Mouse (Mus musculus): ENCODE results near the gene Sf3b6.
A peak's percentile ranks its signal among the peaks of the same experiment; 100 is the strongest.
"Not testable (repeated sequence)": the region's sequence is repeated elsewhere in the genome, so short reads cannot be mapped to it uniquely, and the experiment has no call there.

Gene Sf3b6

DNA sequence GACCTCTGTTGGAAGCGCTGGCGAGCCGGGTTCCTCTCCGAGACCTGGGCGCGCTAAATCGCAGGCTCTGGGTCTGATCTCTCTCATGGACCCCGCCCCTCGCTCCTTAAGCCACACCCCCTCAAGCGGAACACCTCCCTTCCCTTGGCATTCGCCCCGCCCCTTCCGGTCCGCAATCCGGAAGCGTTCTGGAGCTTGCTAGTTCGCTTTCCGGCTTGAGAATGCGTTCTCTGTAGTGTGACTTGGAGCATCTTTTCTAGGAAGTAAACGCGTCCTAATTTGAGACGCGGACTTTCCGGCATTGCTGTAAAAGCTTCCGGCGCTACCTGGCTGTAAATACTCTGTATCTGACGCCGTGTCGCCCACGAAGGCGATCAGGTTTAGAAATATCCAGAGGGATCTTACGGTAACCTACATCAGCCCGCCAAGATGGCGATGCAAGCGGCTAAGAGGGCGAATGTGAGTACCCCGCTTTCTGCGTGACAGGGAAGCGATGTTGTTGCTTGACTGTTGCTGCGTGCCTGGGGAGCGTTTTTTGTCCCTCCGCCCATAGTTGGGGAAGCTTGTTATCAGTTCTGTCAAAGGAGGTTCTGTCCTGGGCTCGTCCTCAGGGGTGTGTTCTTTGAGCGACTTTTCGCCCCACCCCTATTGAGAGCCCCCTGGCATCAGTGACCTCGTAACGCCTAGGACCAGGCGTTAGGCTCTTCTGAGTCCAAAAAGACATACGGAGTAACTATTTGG, at the start of gene Sf3b6:
Sf3b6 (plus strand) TSS at position 184 of the 741 bp plus-strand sequence.
- DNase-seq (ENCODE audit: low read depth, low spot score), result peak; percentile 98

DNA sequence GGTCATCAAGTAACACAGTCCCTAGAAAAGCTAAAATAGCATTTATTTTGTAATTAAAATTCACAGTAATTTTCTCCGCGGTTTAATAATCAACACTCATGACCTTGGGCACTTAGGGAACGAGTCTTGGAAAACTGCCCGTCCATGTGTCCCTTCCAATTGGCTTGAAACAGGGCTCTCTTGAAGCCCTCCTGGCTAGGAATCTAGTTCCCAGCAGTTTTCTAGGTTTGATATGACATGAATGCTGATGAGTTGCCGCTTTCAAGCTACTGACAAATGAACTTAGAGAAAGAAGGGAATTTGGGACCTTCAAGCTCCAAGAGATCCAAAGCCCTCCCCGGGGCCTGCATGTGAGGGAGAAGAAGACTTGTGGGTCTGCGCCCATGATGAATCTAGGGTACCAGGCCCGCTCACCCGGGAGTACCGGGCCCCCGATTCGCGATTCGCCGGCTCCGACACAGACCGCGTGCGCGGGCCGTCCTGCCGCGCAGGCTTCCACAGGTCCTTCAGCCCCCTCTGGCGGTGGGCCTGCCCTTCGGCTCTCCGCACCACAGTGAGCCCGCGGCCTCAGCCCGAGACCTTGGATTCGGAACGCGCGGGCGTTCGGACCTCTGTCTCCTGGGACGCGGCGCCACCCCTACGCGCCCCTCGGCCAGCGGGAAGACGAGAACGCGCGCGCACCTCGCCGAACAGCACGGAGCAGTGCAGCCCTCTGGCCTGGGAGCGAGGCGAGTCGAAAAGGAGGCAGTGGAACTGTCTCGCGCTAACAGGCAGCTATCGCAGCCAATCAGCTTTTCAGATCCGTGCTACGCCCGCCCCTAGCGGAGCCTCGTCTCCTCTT, 48.6 kb upstream of the Sf3b6 start, which contains the start of the genes Pfn4 and Fam228b:
Pfn4 (plus strand) TSS at position 531 of the 841 bp plus-strand sequence.
Fam228b (minus strand) TSS at position 776 of the 841 bp plus-strand sequence.
- DNase-seq (ENCODE audit: low read depth, low spot score), result peak; percentile 85

- DNase-seq (ENCODE audit: low read depth, low spot score), result no peak
Measured at GRCm38 (mm10) chr12:4769333-4769723, 48.0 kb upstream of the Sf3b6 start.

DNA sequence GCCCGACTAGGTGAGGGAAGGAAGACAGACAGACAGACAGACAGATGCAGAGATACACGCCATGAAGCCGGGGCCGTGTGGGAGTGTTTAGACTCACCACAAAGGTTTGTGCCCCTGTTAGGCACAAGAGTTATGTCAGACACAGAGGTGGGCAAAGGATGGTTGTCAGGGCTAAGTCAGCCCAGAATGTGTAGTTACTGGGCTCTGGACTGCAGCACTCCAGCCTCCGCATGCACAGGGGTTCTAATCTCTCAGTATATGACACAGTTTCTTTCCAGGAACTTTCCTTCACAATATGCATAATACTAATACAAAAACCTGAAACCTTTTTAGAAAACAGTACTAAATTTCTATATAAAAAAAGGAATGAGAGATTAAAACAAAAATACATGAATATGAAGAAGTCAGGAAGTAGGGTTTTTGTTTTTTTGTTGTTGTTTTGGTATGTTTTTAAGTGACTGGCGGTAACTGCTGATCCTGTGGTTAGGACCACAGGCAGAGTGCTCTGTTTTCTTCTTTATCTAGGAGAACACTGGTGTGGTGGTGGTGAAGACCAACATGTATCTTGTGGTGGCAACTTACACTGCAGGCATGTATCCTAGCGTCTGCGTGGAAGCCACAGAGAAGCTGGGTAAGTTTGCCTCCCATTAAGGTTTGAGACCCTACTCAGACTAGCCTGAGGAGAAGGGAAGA, 42.3 kb upstream of the Sf3b6 start:
- no peak for DNase-seq (ENCODE audit: low read depth, low spot score)

DNA sequence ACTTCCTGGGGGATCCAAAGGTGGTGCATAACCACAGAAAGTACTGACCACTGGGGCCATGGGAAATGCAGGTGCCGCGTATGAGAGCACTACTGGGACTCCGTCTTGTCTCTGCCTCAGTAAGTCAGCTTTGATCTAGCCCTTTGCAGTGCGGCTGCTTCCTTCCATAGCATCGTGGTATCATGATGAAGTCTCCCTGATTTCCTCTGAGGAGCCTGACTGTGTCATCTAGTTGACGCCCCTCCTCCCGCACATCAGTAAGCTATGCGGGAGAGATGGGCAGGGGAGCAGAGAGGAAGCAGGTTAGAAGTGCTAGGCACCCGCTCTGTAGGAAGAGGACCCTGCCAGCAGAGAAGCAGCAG, 41.8 kb upstream of the Sf3b6 start:
- no peak for DNase-seq (ENCODE audit: low read depth, low spot score)

DNA sequence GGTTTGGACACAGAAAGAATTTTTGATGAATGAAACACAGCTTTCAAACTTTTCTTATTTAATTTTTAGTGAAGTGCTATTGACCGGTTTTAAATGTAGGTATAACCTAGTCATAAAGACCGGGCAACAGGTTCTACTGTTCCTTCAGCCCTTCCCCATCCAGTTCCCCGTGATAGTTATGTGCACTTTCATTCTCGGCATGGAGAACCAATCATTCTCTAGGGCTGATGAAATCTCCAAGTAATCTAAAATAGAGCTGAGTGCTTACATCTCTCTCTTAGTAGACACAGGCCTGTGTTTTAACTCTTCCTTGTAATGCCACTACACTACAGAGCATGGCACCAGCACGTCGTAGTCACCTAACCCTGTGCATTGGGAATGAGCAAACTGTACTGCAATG, 39.6 kb upstream of the Sf3b6 start:
- peak; percentile 11 for DNase-seq (ENCODE audit: low read depth, low spot score)

DNA sequence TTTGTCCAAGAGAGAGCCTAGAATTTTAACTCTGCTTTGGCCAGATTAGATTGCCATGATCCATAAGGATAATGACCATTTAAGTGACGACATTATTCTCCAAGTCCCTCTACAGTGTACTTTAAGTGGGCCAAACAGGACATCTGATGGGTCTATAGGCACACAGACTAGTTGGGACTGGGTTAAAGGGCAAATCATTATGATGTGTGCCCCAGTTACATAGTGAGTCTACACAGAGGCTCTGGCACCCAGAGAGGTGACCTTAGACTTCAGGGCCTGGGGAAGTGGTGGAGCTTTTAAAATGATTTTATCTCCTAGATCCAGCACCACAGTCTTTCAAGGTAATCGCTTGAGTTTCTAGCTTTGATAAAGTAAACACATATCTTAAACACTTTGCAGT, 37.1 kb upstream of the Sf3b6 start:
- DNase-seq (ENCODE audit: low read depth, low spot score), result no peak

DNA sequence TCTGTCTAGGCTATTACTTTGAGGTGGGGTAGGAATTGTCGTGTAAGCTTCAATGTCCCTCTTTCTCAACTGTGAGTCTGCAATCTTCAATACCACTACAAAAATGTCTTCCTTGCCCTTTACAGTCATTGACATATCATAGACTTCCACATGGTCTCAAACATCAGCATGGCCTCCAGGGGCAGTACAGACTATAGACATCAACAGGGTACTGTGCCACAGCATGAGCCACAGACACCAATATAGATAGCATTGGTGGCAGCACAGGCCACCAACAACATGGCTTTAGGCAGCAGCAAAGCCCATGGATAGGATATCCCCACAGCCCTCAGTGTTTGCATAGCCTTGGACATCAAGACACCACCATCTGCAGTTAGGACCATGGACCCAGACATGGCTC, 36.1 kb upstream of the Sf3b6 start:
- no peak for DNase-seq (ENCODE audit: low read depth, low spot score)

GRCm38 (mm10) chr12:4781725-4782404, 35.5 kb upstream of the Sf3b6 start:
- DNase-seq (ENCODE audit: low read depth, low spot score), result not testable (repeated sequence)

GRCm38 (mm10) chr12:4783598-4783997, 33.7 kb upstream of the Sf3b6 start:
- DNase-seq (ENCODE audit: low read depth, low spot score), result no peak

GRCm38 (mm10) chr12:4784466-4784865, 32.9 kb upstream of the Sf3b6 start:
- no peak for DNase-seq (ENCODE audit: low read depth, low spot score)

GRCm38 (mm10) chr12:4788128-4788527, 29.2 kb upstream of the Sf3b6 start:
- DNase-seq (ENCODE audit: low read depth, low spot score), result not testable (repeated sequence)

DNA sequence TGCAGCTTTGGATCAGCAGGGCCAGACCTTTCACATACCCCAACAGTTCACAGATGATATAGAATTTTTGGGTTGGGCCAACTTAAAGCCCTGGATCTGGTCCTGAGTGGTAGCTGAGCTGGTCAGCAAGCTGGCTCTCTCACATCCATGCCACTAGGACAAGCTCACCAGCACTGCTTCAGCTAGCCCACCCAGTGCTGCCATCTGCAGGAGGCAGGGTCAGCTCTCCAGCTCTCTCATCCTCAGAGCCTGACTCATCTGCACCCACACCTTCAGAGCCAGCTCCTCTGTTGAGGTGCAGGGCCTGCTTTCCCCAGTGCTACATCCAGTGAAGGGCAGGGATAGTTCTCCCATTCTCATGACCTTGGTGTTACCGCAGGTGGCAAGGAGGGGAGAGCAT, 23.6 kb upstream of the Sf3b6 start:
- DNase-seq (ENCODE audit: low read depth, low spot score), result peak; percentile 72

GRCm38 (mm10) chr12:4797471-4797870, 19.9 kb upstream of the Sf3b6 start:
- DNase-seq (ENCODE audit: low read depth, low spot score), result not testable (repeated sequence)

DNA sequence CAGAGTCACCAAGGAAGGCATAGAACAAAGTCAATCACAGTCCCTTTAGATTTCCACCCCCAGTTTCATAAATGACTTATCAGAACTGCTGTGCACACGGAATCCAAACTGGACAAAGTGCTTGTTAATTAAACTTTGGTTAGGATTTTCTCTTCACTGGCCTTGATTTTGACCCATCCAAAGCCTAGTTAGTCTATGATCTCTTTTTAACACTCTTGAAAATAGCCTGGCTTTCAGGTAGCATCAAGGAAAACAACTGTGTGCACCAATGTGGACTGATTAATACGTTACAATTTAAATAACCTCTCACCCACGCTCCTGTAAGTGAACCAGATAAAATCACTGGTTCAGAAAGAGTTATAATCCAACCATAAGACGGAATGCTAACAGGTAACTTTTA, 6.3 kb upstream of the Sf3b6 start:
- DNase-seq (ENCODE audit: low read depth, low spot score), result no peak

- no peak for DNase-seq (ENCODE audit: low read depth, low spot score)
Measured at GRCm38 (mm10) chr12:4811705-4812104, 5.6 kb upstream of the Sf3b6 start.

DNA sequence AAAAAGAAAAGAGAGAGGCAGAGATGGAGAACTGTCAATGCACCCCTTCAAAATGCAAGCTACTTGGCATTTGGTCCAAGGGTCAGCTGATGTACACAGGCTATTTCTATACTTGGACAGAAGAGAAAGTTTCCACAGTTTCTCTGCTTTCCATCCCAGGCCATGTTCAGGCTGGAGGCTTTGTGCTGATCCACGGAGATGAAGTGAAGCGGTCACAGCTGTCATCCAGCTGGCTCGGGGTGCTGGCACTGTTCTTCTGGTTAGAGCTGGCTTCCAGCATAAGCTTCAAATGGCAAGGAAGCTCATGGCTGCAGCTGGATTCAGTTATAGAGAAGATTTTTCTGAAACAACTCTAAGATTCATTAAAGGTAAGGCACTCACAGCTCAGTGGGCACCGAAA, 3.7 kb upstream of the Sf3b6 start:
- DNase-seq (ENCODE audit: low read depth, low spot score), result peak; percentile 10

GRCm38 (mm10) chr12:4816680-4817360, 524 bp upstream of the Sf3b6 start:
- no peak for DNase-seq (ENCODE audit: low read depth, low spot score)

DNA sequence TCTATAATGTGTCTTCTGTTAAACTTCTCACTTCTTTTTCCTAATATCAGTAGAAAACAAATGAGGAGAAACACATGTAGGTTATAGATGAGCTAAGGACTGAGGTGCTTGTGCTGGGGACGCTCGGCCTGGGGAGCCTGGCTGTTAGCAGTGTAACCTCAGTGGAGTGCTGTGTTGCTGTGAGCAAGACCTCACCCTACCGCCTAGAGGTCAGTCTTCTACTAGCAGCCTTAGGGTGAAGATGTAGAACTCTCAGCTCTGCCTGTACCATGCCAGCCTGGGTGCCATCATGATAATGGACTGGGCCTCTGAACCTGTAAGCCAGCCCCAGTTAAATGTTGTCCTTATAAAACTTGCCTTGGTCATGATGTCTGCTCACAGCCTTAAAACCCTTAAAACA, 9.9 kb downstream of the Sf3b6 start:
- no peak for DNase-seq (ENCODE audit: low read depth, low spot score)

DNA sequence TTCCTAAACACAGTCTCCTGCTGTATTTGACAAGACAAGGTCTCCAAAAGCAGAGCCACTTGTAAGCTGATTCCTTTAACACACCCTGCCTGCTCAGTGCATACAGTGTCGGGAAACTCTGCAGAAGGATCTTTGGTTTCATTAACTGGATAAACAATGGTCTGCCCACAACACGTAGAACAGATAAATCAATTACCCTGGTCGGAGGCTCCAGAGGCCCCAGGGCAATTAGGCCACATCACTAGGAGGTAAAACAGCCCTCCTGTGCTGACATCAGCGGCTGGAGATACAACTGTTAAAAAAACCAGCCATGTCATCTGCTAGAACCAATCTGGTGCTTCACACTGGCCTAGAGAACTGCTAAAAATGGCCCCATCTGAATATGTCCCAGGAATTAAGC, 19.6 kb downstream of the Sf3b6 start:
- no peak for DNase-seq (ENCODE audit: low read depth, low spot score)

- DNase-seq (ENCODE audit: low read depth, low spot score), result no peak
Measured at GRCm38 (mm10) chr12:4840010-4840409, 22.7 kb downstream of the Sf3b6 start.

Data from 3T3-L1 (cell line).